Mouse (Mus musculus) spleen, postnatal 4 days (tissue): ENCODE results near the gene Cd24a.

Source experiments
- DNase-seq, 2 experiments: peaks; one replicate each; pipeline ENCODE4 v3.0.0; 2022; ENCODE audit warnings: low spot score in 2 of 2

The Cd24a gene

DNA sequence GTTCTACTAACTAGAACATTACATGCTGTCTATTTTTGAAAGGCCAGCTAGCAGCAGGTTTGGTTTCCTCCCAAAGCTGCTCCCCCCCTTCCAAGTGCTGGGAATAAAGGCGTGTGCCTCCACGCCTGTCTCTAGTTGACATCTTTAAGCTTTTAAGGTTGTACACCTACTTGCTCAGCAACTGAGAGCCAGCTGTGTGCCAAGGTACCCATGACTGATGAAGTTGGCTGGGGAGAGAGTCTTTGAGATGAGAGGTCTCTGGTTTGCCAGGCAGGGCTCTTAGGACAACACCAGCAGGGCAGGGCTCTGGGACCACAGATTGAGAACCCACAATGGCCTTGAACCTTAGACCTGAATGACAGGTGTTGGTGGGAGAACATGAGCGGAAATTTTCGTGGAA, 6.5 kb downstream of the Cd24a start:
- peak in 1 of 2 experiments; percentile 43 for DNase-seq

DNA sequence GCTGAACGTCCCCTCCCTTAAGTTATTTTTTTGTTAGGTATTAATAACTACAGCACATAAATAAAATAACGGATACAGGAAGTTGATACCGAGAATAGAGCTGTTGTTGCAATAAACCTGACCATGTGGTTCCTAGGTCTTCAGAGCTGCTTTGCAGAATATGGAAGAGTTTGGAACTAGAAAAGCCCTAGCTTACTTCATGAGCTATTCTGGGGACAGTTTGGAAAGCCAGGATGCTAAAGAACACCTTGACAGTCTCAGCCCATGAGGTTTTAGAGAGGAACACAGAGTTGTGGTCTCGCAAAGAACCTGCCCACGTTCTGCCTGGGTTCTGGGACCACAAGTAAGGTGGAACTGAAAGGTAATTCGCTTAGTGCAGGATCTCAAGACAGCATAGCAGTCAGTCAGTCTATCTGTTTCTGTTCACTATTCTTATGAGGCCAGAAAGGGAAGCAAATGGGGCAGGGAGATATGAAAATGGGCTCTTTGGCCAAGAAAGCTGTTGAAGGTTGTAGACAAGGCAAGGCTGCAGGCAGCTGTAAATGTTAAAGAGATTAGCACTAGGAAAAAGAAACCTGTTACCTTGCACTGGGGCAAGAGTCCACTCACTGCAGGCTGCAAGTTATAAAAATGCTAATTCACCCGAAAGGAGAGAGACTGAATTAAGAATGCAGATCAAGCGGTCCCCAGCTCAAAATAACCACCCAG, 10.5 kb downstream of the Cd24a start:
- DNase-seq: no peak

DNA sequence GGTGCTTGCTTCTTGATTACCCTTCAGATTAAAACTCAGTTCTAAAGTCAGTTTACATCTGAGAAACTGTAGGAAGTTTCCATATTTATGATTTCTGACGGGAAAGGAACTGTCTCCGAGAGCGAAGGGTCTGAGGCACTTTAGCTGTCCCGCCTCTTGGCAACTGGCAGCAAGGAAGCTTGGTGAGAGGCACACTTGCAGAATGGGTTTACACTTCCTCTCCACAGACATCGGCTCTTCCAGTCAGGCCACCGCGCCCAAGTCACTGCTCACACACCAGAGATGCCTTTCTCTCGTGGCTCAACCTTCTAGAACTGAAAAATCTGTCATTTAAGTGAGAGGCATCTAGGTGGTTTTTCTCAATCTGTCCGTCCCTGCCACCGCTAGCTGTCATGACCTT, 13.4 kb downstream of the Cd24a start:
- peak in 1 of 2 experiments; percentile 73 for DNase-seq

DNA sequence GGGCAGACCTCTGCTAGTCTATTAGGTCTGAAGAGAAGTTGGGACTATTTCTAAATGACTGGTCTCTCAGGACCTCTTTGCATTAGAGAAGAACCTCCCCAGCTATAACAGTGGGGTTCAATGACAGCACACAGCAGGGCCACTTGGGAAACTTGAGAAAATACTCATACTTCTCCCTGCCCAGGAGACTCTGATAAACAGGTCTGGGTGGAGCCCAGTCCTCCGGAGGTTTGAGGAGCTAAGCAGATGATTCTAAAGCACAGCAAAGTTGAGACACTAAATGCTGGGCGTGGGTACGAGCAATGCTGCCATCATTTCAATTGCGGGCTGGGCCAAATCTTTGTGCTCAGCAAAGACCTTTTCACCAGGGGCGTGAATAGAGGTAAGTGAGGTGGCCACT, 15.1 kb downstream of the Cd24a start:
- DNase-seq: no peak

DNA sequence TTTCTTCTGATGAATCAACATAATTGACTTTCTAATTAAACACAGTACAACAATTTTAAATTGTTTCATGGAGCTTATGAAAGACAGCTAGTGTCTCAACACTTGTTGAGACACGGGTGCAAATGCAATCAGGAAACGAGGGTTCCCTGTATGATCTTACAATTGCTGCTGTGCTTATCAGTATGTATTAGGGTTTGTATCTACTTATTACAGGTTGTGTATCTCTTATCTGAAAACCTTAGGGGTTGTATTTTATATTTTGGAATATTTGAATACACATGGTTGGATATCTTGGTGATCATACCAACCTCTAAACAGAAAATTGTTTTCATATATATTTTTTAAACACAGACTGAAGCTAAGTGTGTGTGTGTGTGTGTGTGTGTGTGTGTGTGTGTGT, 16.1 kb downstream of the Cd24a start:
- no peak for DNase-seq

DNA sequence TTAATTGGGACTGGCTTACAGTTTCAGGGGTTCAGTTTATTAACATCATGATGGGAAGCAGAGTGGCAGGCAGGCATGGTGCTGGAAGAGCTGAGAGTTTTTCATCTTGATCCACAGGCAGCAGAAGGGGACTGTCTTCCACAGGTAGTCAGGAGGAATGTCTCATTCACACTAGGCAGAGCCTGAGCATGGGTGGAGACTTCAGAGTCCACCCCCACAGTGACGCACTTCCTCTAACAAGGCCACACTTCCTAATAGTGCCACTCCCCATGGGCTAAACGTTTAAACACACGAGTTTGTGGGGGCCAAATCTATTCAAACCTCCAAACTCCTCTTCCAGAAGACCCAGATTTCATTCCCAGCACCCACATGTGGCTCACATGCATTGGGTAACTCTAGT, 16.8 kb downstream of the Cd24a start:
- no peak for DNase-seq

DNA sequence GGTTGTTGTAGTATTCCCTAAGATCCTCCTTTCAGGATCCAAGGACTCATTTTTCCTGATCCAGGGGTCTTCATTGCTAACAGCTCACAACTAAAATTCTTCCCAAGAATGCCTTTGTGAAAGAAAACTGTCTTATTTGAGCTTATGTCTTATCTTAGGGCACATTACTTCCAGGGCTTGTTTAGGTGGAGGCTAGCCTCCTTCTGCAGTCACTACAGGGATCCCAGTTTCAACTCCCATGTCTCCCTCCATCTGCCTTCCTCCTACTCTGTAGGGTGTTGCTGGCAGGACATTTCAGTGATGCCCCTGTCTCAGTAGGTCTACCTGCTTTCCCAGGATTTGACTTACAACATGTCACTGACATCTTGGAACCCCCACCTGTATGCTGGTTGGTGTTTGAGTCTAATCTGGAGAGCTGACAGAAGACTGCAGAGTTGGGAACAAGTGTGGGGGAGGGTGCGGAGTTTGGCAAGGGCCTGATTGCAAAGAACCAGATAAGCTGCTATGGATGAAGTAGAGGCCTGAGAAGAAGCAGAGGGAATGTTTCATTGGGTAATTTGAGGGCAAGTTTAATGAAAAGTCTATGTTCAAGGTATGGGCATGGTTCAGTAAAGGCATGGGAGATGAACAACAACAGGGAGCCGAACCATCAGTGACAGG, 20.1 kb downstream of the Cd24a start:
- DNase-seq: peak in 1 of 2 experiments; percentile 66

DNA sequence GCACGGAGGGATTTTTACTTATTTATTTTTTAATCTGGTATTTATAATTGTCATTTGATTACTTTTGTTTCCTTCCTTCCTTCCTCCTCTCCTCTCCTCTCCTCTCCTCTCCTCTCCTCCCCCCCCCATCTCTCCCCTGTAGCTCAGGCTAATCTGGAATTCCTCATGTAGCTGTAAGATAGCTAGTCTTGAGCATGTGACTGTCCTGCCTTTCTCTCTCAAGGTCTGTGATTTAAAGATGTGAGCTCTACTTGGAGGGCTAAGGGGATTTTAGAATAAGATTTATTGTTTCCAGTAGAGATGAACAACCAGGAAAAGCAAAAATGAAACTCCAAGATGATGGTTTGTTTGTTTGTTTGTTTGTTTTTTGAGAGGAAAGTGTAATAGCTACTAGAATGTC, 23.0 kb downstream of the Cd24a start:
- DNase-seq: no peak

DNA sequence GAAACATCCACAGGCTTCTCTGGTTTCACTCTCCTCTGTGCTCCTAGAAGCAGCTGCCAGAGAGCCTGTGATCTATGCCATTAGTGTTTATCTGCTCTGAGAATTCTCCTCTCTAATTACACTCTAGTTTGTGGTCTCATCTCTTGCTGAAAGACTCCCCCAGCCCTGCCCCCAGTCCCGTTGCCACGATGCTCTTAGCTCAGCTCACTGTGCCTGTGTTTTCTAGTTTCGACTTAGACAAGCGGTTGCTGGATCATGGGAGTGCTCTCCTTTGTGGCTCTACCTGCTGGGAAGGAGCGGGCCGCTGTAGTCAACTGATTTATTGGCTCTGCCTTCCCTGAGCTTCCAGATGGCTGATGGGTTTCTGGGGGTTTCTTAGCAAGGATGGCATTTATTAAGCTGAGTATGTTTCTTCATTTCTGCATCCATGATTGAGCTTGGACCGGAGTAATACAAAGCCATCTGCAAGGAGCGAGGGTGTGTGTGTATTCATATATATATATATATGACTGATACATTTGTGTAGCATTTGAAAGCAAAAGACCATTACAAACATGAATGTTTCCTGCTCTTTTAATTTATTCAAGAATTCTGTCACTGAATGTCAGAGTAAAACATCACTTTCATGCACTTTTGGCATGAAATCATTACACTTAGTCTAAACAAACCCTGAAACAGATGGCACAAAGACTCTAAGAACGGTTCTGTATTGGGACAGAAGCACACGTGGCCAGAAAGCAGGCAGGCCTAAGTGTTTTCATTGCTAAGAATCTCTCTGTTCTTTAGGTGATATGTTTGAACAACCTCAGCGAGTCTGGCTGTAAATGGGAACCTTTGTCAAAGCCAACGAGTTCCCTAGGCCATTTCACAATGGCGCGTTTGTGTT, 23.7 kb downstream of the Cd24a start:
- no peak for DNase-seq

DNA sequence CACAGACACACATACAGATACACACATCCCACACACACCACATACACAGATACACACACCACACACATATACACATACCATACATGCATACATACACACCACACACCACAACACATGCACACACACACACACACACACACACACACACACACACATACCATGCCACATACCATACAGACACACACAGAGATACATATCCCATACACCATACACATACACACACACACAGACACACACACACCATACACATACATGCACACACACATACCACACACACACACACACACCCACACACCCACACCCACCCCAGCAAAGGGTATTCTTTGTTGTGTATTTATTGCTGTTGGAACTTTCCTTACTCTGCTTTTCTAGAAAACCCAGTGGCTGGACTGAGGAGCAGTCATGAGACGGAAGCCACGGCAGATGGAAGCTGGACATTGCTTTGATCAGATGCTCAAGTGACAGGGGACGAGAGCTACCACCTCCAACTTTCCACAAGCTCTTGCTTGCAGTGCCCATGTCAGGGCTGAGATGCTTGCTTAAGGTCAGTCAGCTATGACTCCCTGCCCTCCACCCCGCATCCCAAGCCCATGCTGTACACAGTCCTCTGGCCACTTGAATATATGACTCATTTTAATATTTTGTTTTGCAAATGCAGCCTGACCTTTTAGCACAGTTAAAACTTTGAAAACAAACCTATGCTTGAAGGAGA, 26.0 kb downstream of the Cd24a start:
- DNase-seq: no peak

DNA sequence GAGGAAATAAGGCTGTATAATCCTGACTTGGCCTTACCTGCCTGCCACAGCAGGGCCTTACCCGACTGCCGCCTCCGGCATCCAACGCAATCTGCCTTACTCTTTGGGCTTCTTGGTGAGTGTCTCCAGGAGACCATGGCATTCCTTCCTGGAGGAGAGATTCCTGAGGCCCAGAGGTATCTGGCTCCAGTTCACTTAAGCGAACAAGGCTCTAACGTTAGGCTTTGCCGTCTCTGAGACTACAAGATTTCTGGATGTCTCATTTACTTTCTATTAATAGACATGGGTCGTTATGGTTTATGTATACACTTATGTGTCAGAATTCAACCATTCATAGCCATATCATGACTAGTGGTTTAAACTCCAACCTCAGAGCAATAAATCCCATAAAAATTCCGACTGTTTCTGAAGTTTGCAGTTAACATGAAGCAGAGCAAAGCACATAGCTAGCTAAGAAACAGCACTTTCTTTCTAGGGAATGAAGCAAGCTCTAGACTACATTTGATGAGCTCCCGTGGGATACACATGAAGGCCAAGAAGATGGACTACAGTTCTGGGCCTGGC, 26.7 kb downstream of the Cd24a start:
- no peak for DNase-seq

DNA sequence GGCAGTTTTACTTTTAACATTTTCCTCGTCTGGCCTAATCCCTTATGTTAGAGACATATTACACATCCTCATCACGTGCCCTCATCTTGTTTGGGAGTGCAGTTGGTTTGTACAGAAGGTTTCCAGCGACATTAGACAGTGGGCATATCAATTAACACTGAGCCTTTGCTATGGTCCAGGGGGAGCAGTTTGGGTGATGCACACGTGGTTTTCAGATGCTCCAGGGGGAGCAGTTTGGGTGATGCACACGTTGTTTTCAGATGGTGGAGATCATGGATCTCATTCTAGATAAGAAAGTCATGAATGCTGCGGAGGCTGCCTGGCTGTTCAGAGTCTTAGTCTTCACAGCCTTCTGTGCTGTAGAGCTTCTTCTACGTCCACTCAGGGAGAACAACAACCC, 27.8 kb downstream of the Cd24a start:
- DNase-seq: no peak

DNA sequence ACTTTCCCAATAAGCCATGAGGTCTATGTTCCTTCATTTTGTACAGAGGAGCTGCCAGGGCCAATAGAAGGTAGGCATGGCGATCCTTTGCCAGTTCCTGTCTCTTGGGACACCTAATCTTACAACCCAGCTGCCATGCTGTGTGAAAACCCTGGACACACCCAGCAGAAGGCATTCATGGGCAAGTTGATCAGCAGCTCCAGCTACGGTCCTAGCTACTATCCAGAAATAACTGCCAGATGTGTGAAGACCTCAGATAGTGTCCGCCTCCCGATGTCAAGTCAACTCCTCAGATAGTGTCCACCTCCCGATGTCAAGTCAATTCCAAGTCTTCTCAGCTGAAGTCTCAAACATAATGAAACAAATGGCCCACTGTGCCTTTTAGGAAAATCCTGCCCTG, 31.4 kb downstream of the Cd24a start:
- DNase-seq: peak; percentile 77 to 79

DNA sequence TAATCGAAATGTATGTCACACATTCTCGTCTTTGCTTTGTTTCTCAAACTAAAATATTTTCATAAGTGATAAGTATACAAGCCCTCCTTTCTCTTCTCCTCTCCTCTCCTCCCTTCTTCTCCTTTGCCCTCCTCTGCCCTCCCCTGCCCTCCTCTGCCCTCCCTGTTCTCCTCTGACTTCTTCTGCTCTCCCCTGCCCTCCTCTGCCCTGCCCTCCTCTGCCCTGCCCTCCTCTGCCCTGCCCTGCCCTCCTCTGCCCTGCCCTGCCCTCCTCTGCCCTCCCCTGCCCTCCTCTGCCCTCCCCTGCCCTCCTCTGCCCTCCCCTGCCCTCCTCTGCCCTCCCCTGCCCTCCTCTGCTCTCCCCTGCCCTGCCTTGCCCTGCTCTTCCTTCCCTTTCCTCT, 31.9 kb downstream of the Cd24a start:
- DNase-seq: peak in 1 of 2 experiments; percentile 57

DNA sequence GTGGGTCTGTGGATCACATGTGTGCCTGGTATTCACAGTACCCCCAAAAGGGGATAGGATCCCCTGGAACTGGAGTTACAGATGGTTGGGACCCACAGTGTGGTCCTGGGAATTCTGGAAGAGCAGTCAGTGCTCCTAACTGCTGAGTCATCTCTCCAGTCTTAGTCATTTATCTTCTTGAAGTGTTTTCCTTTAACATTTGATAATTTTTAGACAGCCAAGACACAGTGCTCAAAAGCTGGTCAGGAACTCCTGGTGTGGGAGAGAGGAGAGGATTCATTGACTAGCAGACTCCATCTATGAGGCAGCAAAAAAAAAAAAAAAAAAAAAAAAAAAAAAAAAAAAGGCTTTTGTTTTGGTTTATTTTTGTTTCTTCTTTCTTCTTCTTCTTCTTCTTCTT, 33.0 kb downstream of the Cd24a start:
- DNase-seq: no peak

DNA sequence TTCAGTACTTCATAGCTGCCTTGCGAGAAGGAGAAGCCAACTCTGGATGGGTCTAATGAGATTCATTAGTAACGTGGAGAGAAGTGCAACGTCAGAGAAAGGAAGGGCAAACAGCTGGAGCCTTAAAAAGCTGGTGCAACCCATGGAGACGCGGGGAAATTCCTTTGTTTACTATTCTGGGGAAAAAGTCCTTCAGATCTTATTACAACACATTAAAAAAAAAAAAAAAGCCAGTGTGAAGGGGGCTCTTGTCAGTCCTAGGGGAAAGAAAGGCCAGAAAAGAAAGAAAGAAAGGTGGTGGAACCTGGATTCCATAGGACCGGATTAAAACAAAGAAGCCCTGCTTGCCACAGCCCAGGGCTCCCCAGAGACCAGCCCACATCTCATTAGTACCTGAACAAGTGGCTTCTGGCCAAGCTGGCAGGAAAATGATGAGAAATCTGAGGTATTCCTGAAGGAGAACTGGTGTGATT, 41.0 kb downstream of the Cd24a start:
- no peak for DNase-seq

DNA sequence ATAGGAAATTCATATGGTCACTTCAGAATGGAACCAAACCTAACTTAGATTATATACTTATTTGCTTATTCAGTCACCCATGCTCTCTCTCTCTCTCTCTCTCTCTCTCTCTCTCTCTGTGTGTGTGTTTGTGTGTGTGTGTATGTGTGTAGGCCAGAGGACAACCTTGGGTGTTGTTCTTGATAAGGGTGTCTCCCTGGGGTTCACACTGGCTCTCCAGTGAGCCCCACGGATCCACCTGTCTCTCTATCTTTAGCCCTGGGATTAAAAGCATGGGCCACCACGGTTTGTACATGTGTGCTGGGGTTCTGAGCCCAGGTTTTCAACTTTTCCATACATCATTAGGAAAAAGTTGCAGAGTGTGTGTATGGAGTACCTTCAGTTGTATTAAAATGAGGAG, 41.9 kb downstream of the Cd24a start:
- DNase-seq: no peak

DNA sequence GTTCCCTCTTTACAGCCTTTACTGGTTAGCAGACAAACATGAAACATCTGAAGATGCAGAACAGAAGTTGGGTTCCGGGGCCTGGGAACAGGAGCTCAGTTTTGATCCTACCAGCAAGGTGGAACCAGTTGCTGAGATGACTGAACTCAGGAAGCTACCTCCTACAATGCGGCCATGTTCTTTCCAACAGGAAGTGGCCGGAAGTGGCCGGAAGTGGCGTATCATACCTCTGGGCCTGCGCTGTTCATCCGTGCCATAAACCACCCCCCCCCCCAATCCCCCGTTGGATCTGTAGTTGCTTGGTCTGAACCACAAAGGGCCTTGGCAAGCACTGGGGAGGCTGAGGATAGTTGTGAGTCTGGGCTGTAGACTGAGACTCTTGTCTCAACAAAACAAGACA, 45.4 kb downstream of the Cd24a start:
- DNase-seq: no peak

DNA sequence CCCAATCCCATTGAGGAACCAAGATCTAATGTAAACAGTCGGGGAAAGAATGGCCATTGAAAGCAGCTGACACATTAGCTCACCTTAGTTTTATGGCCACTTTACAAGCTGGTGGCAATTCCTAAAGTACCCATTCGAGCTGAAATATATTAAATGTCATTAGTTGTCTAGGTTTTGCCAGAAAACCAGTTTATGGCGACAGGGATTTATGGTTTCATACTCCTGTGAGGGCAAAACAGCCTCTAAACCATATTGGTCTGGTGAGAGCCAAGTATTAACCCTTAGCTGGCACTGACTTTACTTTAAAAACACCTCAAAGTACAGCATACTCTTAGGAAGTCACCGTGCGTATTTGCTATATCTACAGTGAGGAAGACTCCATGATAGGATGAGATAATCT, 46.3 kb downstream of the Cd24a start:
- DNase-seq: no peak

DNA sequence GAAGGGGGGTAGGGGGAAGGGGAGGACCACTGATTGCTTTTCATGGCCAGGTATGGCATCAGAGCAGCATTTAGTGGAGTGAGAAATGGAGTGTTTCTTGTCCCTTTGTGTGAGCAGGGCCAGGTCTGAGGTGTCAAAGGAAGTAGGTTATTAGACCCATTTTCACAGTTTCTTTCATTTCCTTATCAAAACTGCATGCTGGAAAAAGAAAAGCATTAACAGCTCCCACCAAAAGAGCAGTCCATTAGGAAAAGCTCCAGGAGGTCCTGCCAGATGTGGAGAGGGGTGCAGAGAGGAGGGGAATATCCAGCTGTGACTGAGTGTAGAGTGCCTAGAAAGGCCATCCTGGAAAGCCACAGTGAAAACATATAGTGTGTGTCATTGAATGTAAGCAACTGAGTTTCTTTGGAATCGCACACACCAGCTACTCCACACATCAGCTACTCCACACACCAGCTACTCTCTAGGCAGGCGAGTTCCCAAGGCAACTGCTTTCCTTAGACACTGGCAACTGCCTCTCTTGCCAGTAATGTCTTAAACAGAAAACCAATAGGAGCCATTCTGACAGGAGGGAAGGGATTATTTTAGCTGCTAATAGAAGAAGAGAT, 46.8 kb downstream of the Cd24a start:
- DNase-seq: no peak

DNA sequence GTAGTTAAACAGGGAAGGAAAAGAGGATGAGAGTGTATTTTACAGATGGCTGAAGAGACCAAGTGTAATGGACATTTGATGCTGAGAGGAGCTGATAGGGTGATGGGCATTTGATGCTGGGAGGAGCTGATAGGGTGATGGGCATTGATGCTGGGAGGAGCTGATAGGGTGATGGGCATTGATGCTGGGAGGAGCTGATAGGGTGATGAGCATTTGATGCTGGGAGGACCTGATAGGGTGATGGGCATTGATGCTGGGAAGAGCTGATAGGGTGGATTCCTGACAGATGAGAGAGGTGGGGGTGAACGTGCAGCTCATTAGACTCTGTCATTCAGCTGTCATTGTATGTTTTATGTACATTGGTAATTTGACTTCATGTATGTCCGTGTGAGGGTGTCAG, 47.5 kb downstream of the Cd24a start:
- peak in 1 of 2 experiments; percentile 63 for DNase-seq
